Mouse (Mus musculus) heart, embryonic 16.5 days (tissue): ENCODE measurements at regions not wholly inside any gene's neighbourhood (a gene's known extent, or its start where the extent isn't known, plus 50 kb on each side); places are given as distances from the start of the nearest gene placed in this dataset.

Source experiments
- ATAC-seq: fragments of 200-750 bp; cut with Nextera tagmentation; replicated peaks from 2 replicates; pipeline ENCODE4 v1.8.0; 2017; ENCODE audit warnings: moderate number of reproducible peaks; ENCODE audit not compliant: insufficient read depth, low FRiP score; ENCODE audit errors: extremely low read depth
- H3K27ac ChIP-seq: fragments of 300-500 bp; sonication (generic); 2 replicates; pipeline ENCODE4 v1.5.1; 2014; ENCODE audit warnings: mild to moderate bottlenecking, low read length, control low read depth, moderate library complexity
- H3K27me3 ChIP-seq: fragments of 300-500 bp; sonication (generic); 2 replicates; pipeline ENCODE4 v1.6.1; 2014; ENCODE audit warnings: low read length, mixed read lengths; ENCODE audit not compliant: control insufficient read depth, insufficient read depth
- H3K36me3 ChIP-seq: fragments of 300-500 bp; sonication (generic); 2 replicates; pipeline ENCODE4 v1.6.1; 2014; ENCODE audit not compliant: control insufficient read depth, insufficient read depth
- H3K4me1 ChIP-seq: fragments of 300-500 bp; sonication (generic); 2 replicates; pipeline ENCODE4 v1.6.1; 2014; ENCODE audit warnings: low read length, mixed read lengths; ENCODE audit not compliant: control insufficient read depth, insufficient read depth
- H3K4me2 ChIP-seq: fragments of 300-500 bp; sonication (generic); 2 replicates; pipeline ENCODE4 v1.6.1; 2014; ENCODE audit warnings: low read depth, mild to moderate bottlenecking, control low read depth, low read length
- H3K4me3 ChIP-seq: fragments of 300-500 bp; sonication (generic); 2 replicates; pipeline ENCODE4 v1.5.1; 2014; ENCODE audit warnings: mild to moderate bottlenecking, control low read depth, low read length
- H3K9ac ChIP-seq: fragments of 300-500 bp; sonication (generic); 2 replicates; pipeline ENCODE4 v1.6.1; 2014; ENCODE audit warnings: low read length, control low read depth
- H3K9me3 ChIP-seq: fragments of 300-500 bp; sonication (generic); replicated peaks from 2 replicates; pipeline ENCODE4 v1.6.1; 2016; ENCODE audit warnings: low read length; ENCODE audit not compliant: control insufficient read depth
- WGBS: fragments of 180-500 bp; shearing (Covaris S2); extraction: QIAGEN DNeasy Blood & Tissue Kit; methylation state at CpG from one replicate; pipeline ENCODE4 v1.1.7; 2014; 5-methylcytosine and 5-hydroxymethylcytosine counted together

DNA sequence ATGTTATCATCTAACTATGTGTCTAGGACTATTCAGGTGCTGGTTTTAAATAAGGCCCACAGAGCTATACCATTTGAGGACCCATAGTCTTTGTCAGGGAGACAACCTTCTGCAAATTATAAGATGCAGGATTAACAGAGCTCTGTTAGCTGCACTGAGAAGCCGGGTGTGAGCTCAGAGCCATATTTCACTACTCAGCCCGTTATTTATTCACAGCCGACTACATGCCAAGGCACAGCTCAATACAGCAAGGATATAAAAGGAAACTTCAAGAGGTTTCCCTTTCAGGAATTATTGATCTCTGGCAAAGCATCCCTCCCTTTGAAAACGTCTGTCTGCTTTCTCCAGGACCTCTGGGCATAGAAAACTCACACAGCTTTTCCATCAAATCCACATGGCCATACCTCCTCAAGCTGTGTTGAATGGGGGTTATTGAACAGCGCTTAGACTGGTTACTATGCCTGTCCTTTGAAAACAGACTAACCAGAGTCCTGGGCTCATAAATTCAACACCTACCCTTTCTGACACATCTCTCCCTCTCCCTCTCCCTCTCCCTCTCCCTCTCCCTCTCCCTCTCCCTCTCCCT, 78.7 kb upstream of the Basp1 start:
- Histone ChIP-seq H3K4me3 (no peak overlapping the region), H3K9ac (no peak overlapping the region), H3K27ac (no peak overlapping the region), H3K4me1 (peaks cover 3% of the 10 kb centered on the region; the same call in 1 of the 2 replicates), H3K4me2 (no peak overlapping the region), H3K36me3 (no peaks in the 10 kb centered on the region), H3K9me3 (no peaks in the 10 kb centered on the region), H3K27me3 (no peaks in the 10 kb centered on the region)
- no peak for ATAC-seq
- WGBS, result 58% methylated on average over 5 of the region's 5 CpGs

DNA sequence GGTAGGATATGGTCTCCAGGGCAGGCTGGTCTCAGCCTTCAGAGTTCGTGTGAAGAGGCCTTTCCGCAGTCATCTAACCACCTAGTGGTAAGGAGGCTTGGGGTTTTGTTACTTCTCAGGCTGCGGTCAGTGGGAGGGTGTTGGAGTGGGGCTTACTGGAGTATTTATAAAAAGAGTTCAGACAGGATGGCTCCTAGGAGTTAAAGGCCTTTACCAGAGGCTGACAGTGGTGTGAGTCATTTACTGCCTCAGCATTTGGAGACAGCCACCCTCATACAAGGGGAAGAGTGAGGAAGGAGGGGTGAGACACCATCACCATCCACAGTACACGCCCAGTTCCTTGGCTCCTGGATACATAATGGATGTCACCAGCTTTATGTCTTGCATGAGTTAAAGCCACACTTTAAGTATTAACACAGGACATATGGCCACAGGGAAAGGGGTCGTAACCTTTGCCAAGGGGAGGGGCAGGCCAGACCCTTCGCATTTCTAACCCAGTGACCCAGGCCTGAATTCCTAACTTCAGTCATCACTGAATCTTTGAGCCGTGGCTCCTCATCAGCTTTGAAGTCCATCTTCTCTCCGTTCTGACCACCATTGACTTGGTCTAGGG, 81.2 kb upstream of the Basp1 start:
- no peak overlapping the region for H3K9ac ChIP-seq
- H3K9me3 ChIP-seq, result no peaks in the 10 kb centered on the region
- H3K27me3 ChIP-seq, result no peaks in the 10 kb centered on the region
- H3K4me2 ChIP-seq, result no peak overlapping the region
- H3K4me3 ChIP-seq, result no peak overlapping the region
- 78% methylated on average over 8 of the region's 8 CpGs for WGBS
- H3K36me3 ChIP-seq, result no peaks in the 10 kb centered on the region
- no peak for ATAC-seq
- H3K4me1 ChIP-seq, result peaks cover 3% of the 10 kb centered on the region; the same call in 1 of the 2 replicates
- no peak overlapping the region for H3K27ac ChIP-seq

DNA sequence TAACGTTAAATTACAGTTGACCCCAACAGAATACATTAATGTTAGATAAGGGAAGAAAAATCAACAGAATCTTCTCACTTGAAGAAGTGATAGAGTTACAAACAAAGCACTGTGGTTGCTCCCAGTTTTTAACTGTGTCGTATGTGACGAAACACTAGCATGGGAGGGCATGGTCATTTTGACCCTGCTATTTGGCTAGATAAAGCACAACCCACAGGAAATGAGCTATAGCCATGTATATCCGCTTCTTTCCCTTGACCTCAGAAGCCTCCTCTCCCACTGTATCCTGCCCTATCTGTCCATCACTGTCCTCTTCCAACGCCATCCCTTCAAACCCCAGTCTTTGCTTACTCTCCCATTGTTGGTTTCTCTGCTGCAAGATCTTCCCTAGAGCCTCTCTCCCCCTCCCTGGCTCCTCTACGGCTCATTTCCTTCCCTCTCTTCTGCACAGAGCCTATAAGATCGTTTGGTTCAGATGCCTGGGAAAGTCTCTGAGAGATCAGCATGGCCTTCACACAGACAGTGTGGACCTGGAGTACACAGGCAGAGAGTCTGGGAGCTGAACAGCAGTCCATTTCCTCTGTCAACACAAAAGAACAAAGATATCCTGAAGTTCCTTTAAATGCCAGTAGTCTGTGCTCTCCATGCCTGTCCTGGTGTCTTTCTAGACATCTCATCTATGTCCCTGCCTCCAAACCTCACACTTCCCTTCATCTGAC, 82.5 kb upstream of the Basp1 start:
- no peak overlapping the region for H3K4me2 ChIP-seq
- H3K9ac ChIP-seq, result no peak overlapping the region
- no peaks in the 10 kb centered on the region for H3K36me3 ChIP-seq
- 44% methylated on average over 7 of the region's 7 CpGs for WGBS
- no peaks in the 10 kb centered on the region for H3K27me3 ChIP-seq
- H3K4me3 ChIP-seq, result no peak overlapping the region
- H3K4me1 ChIP-seq, result peaks cover 3% of the 10 kb centered on the region; the same call in 1 of the 2 replicates
- H3K27ac ChIP-seq, result no peak overlapping the region
- H3K9me3 ChIP-seq, result no peaks in the 10 kb centered on the region
- ATAC-seq, result no peak; the same call in none of the 2 replicates

DNA sequence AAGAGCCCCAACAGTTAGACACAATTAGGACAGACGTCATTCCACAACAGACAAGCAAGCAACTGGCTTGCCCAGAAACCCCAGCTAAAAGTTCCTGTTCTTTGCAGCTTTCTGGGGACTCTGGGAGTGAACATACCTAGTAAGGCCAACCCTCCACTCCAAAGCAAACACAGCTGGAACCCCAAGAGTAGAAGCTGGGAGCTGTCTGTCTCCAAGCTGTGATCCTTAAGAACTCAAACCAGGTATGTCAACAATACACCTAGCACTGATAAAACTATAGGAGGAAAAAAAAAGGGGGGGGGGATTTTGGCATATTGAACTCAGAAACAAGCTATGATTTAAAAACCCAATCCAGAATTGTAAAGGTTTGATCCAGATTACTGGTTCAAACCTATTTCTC, 84.2 kb upstream of the Basp1 start:
- no peak overlapping the region for H3K9ac ChIP-seq

DNA sequence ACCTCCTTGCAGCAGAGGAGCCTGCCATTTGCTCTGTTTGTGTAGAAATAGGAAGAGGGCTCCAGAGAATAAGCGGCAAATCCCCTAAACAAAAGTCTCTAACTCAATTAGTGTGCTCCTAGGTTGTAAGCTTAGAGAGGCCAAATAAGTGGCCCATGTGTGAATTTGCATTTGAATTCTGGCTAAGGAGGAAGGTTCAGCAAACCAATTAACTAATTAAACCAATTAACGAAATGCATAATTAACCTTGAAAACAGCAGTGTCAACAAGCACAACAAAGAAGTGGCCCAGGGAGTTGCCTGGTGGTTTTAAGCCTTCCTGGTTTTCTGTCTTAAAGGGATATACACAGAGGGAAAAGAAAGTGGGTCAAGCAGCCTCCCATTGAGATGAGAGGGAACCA, 84.9 kb upstream of the Basp1 start:
- Histone ChIP-seq H3K9ac (no peak overlapping the region), H3K4me3 (no peak overlapping the region), H3K4me2 (no peak overlapping the region), H3K9me3 (no peaks in the 10 kb centered on the region), H3K27me3 (no peaks in the 10 kb centered on the region), H3K27ac (no peak overlapping the region), H3K4me1 (peaks cover 3% of the 10 kb centered on the region; the same call in 1 of the 2 replicates), H3K36me3 (no peaks in the 10 kb centered on the region)
- WGBS, result 38% methylated on average over 2 of the region's 2 CpGs
- ATAC-seq, result no peak

More for the DNA sequence above, 84.2 kb upstream of the Basp1 start:
- ATAC-seq, result no peak
- H3K4me1 ChIP-seq, result peaks cover 3% of the 10 kb centered on the region; the same call in 1 of the 2 replicates
- no peaks in the 10 kb centered on the region for H3K27me3 ChIP-seq
- WGBS, result 61% methylated on average over 1 of the region's 1 CpGs
- H3K4me2 ChIP-seq, result no peak overlapping the region
- no peak overlapping the region for H3K4me3 ChIP-seq
- H3K27ac ChIP-seq, result no peak overlapping the region
- no peaks in the 10 kb centered on the region for H3K36me3 ChIP-seq
- H3K9me3 ChIP-seq, result no peaks in the 10 kb centered on the region

DNA sequence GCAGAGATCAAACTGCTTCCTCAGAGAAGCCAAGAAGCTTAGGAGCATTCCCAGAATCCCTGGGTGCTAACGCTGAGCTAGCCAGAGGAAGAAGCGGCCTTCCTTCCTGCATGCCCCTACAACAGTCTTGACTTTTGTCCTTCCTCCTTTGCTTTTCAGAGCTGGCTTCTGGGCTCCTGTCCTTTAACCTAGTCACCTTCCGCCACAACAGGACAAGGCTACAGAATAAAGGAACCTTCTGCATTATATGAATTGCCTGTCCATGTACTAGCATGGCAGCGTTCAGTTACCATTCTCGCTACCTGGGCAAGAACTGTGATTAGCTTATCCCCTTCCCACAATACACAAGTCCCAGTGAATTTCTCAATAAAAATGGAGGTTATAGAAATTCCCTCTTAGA, 88.9 kb upstream of the Basp1 start:
- H3K36me3 ChIP-seq, result no peaks in the 10 kb centered on the region
- no peak overlapping the region for H3K9ac ChIP-seq
- 84% methylated on average over 5 of the region's 5 CpGs for WGBS
- no peaks in the 10 kb centered on the region for H3K4me1 ChIP-seq
- H3K4me3 ChIP-seq, result no peak overlapping the region
- no peaks in the 10 kb centered on the region for H3K9me3 ChIP-seq
- no peaks in the 10 kb centered on the region for H3K27me3 ChIP-seq
- no peak overlapping the region for H3K4me2 ChIP-seq
- H3K27ac ChIP-seq, result no peak overlapping the region
- no peak for ATAC-seq

DNA sequence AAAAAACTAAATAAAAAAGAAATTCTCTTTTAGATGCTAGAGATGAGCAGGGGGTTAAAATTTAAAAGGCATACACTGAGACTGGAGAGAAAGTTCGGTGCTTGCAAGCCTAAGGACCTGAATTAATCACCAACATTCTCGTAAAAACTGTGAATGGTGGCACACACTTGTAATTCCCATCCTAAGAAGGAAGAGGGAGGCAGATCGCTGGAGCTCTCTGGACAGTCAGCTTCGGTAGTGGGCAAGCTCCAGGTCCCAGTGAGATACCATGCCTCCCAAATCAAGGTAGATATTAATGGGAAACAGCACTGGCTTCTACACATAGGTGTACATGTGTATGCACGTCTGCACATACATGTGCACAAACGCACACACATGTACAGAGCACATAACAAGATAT, 89.5 kb upstream of the Basp1 start:
- Histone ChIP-seq H3K4me2 (no peak overlapping the region), H3K27ac (no peak overlapping the region), H3K9me3 (no peaks in the 10 kb centered on the region), H3K4me3 (no peak overlapping the region), H3K9ac (no peak overlapping the region), H3K4me1 (no peaks in the 10 kb centered on the region), H3K27me3 (no peaks in the 10 kb centered on the region), H3K36me3 (no peaks in the 10 kb centered on the region)
- WGBS, result 59% methylated on average over 6 of the region's 6 CpGs
- no peak for ATAC-seq

DNA sequence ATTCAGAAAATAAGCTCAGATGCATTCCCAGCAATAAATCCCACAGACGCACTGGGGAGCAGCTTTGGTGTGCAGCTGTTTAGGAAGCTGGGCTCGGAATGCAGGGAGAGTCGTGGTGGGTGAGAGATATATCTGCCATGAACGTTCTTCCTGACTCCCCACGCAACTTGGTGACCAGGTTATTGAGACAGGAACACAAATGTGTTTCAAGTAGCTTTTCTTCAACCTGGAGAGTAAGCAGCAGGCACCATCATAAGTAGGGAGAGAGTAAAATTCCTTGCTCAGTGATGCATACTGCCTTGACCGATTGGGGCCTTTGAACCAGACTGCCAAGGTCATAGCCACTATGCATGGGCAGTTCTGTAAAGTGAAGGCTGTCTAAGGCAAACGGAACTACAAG, 95.6 kb upstream of the Basp1 start:
- no peaks in the 10 kb centered on the region for H3K27me3 ChIP-seq
- 61% methylated on average over 7 of the region's 7 CpGs for WGBS
- H3K9me3 ChIP-seq, result no peaks in the 10 kb centered on the region
- H3K27ac ChIP-seq, result no peak overlapping the region
- H3K4me3 ChIP-seq, result no peak overlapping the region
- no peak overlapping the region for H3K4me2 ChIP-seq
- H3K9ac ChIP-seq, result no peak overlapping the region
- no peaks in the 10 kb centered on the region for H3K36me3 ChIP-seq
- H3K4me1 ChIP-seq, result no peaks in the 10 kb centered on the region; the same call in 1 of the 2 replicates
- no peak for ATAC-seq

DNA sequence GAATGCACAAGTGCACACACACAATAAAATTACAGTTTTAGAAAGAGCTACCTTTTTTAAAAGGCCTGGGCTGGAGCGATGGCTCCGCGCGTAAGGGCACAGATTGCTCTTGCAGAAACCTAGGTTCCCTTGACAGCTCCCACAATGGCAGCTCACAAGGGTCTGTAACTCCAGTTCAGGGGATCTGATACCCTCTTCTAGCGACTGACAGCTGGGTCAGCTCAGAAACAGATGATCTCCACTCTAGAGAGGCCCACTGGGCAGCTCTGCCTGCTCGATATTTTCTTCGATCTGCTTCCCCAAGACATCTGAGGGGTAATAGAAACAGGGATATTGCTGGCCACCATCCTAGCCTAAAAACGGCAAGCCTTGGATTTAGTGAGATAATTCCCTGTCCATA, 96.0 kb upstream of the Basp1 start:
- Histone ChIP-seq H3K9me3 (no peaks in the 10 kb centered on the region), H3K4me1 (no peaks in the 10 kb centered on the region; the same call in 1 of the 2 replicates), H3K27me3 (no peaks in the 10 kb centered on the region), H3K27ac (no peak overlapping the region), H3K9ac (no peak overlapping the region), H3K36me3 (no peaks in the 10 kb centered on the region), H3K4me3 (no peak overlapping the region), H3K4me2 (no peak overlapping the region)
- WGBS, result 68% methylated on average over 8 of the region's 8 CpGs
- no peak for ATAC-seq
